Mouse (Mus musculus) heart, embryonic 14.5 days (tissue): ENCODE measurements around the gene Aaed1. TPM values are rescaled to one million over a fixed set of nuclear protein-coding genes. Genes with fewer than 3 reads are reported as not detected.

Source experiments
- ATAC-seq: fragments of 200-750 bp; cut with Nextera tagmentation; 2 replicates; pipeline ENCODE4 v1.8.0; 2017; ENCODE audit warnings: low read depth, moderate TSS enrichment; ENCODE audit not compliant: insufficient number of reproducible peaks, insufficient read depth, low FRiP score
- H3K27ac ChIP-seq, 2 experiments: fragments of 200-500 bp in 1 of 2; fragments of 300-500 bp in 1 of 2; sonication (generic) in 1 of 2; replicated peaks in 1 of 2; 2 replicates each; pipeline ENCODE4 v1.5.1; 2012 to 2014; ENCODE audit warnings: low read depth in 2 of 2, low read length in 2 of 2, control low read depth in 1 of 2, mild to moderate bottlenecking in 1 of 2, mixed read lengths in 1 of 2; ENCODE audit not compliant: control insufficient read depth in 1 of 2, insufficient read depth in 1 of 2
- H3K27me3 ChIP-seq: fragments of 300-500 bp; sonication (generic); 2 replicates; pipeline ENCODE4 v1.6.1; 2014; ENCODE audit warnings: mild to moderate bottlenecking, low read length, control low read depth; ENCODE audit not compliant: control insufficient read depth, insufficient read depth
- H3K36me3 ChIP-seq: fragments of 300-500 bp; sonication (generic); 2 replicates; pipeline ENCODE4 v1.6.1; 2014; ENCODE audit warnings: mild to moderate bottlenecking, control low read depth, low read length, mixed read lengths; ENCODE audit not compliant: control insufficient read depth, insufficient read depth
- H3K4me1 ChIP-seq, 2 experiments: fragments of 200-500 bp in 1 of 2; fragments of 300-500 bp in 1 of 2; sonication (generic) in 1 of 2; 2 replicates each; pipeline ENCODE4 v1.6.1; 2012 to 2014; ENCODE audit warnings: low read length in 2 of 2, control low read depth in 1 of 2, mixed read lengths in 1 of 2; ENCODE audit not compliant: control insufficient read depth in 2 of 2, insufficient read depth in 2 of 2
- H3K4me2 ChIP-seq: fragments of 300-500 bp; sonication (generic); 2 replicates; pipeline ENCODE4 v1.6.1; 2014; ENCODE audit warnings: mild to moderate bottlenecking, low read length
- H3K4me3 ChIP-seq, 2 experiments: fragments of 200-500 bp in 1 of 2; fragments of 300-500 bp in 1 of 2; sonication (generic) in 1 of 2; 2 replicates each; pipeline ENCODE4 v1.5.1; 2012 to 2014; ENCODE audit warnings: low read length in 2 of 2, mild to moderate bottlenecking in 2 of 2, control low read depth in 1 of 2, low read depth in 1 of 2, moderate library complexity in 1 of 2; ENCODE audit not compliant: control insufficient read depth in 1 of 2, insufficient read depth in 1 of 2
- H3K9ac ChIP-seq: fragments of 300-500 bp; sonication (generic); 2 replicates; pipeline ENCODE4 v1.6.1; 2014; ENCODE audit warnings: mild to moderate bottlenecking, low read length
- H3K9me3 ChIP-seq: fragments of 300-500 bp; sonication (generic); 2 replicates; pipeline ENCODE4 v1.6.1; 2016; ENCODE audit warnings: low read length, control low read depth; ENCODE audit not compliant: control insufficient read depth
- WGBS: fragments of 180-500 bp; shearing (Covaris S2); extraction: QIAGEN DNeasy Blood & Tissue Kit; methylation state at CpG from one replicate; pipeline ENCODE4 v1.1.7; 2014; 5-methylcytosine and 5-hydroxymethylcytosine counted together
- polyA plus RNA-seq: library from polyadenylated mRNA; unstranded; fragments of >200 nt; fragmentation: Nextera tagmentation; extraction: Ambion mirVana; gene quantifications from 2 replicates; pipeline ENCODE4 v1.2.1, GENCODE M21; 2014

Aaed1 gene
- polyA plus RNA-seq, 1 experiment from 2014 or later = 78.3 TPM

- H3K27ac ChIP-seq = peak overlapping the region in 1 of 2 experiments; percentile 56; a peak in 3 of 4 replicates
- no peak overlapping the region for H3K4me2 ChIP-seq
- no peak overlapping the region for H3K9ac ChIP-seq
Observed at GRCm38 (mm10) chr13:64237681-64238157, 74.8 kb downstream of the Aaed1 start.

GRCm38 (mm10) chr13:64237000-64237680 is 75.4 kb downstream of the Aaed1 start:
- Histone ChIP-seq H3K9me3 (no peaks in the 10 kb centered on the region), H3K9ac (no peak overlapping the region), H3K27me3 (no peaks in the 10 kb centered on the region), H3K4me1 (peaks cover 18 to 37% of the 10 kb centered on the region in 2 experiments), H3K4me3 (no peak overlapping the region), H3K4me2 (no peak overlapping the region), H3K36me3 (no peaks in the 10 kb centered on the region), H3K27ac (peak overlapping the region; percentile 15 to 56)
- ATAC-seq = no peak
- 21% methylated on average over 4 of the region's 4 CpGs for WGBS

More at GRCm38 (mm10) chr13:64237681-64238157, 74.8 kb downstream of the Aaed1 start:
- no peaks in the 10 kb centered on the region for H3K27me3 ChIP-seq
- no peak for ATAC-seq
- H3K4me3 ChIP-seq = no peak overlapping the region
- H3K9me3 ChIP-seq = no peaks in the 10 kb centered on the region
- peaks cover 18 to 37% of the 10 kb centered on the region in 2 experiments for H3K4me1 ChIP-seq
- peaks cover 4% of the 10 kb centered on the region for H3K36me3 ChIP-seq

GRCm38 (mm10) chr13:64235777-64236176 is 76.7 kb downstream of the Aaed1 start:
- Histone ChIP-seq H3K9me3 (no peaks in the 10 kb centered on the region), H3K27ac (0 out of 4 replicates have a peak overlapping the region, but pooled peaks of 1 of the 2 experiments have one; percentile 19), H3K4me2 (no peak overlapping the region), H3K9ac (no peak overlapping the region), H3K27me3 (no peaks in the 10 kb centered on the region), H3K4me1 (peaks cover 18 to 34% of the 10 kb centered on the region in 2 experiments), H3K36me3 (no peaks in the 10 kb centered on the region), H3K4me3 (no peak overlapping the region)
- 68% methylated on average over 3 of the region's 3 CpGs for WGBS
- no peak for ATAC-seq

- Histone ChIP-seq H3K4me1 (peaks cover 12 to 29% of the 10 kb centered on the region in 2 experiments), H3K4me3 (no peak overlapping the region), H3K4me2 (no peak overlapping the region), H3K9ac (no peak overlapping the region), H3K27ac (0 out of 4 replicates have a peak overlapping the region, but pooled peaks of 1 of the 2 experiments have one; percentile 10), H3K27me3 (no peaks in the 10 kb centered on the region), H3K36me3 (no peaks in the 10 kb centered on the region), H3K9me3 (no peaks in the 10 kb centered on the region)
- no peak for ATAC-seq
- WGBS = 41% methylated on average over 4 of the region's 4 CpGs
Observed at GRCm38 (mm10) chr13:64235062-64235715, 77.3 kb downstream of the Aaed1 start.

- Histone ChIP-seq H3K9me3 (no peaks in the 10 kb centered on the region), H3K36me3 (no peaks in the 10 kb centered on the region), H3K27ac (no peak overlapping the region), H3K27me3 (no peaks in the 10 kb centered on the region), H3K4me3 (no peak overlapping the region), H3K4me1 (peaks cover 12 to 29% of the 10 kb centered on the region in 2 experiments), H3K9ac (no peak overlapping the region), H3K4me2 (no peak overlapping the region)
- 66% methylated on average over 4 of the region's 4 CpGs for WGBS
- no peak for ATAC-seq
Observed at GRCm38 (mm10) chr13:64233139-64233538, 79.4 kb downstream of the Aaed1 start.

- Histone ChIP-seq H3K36me3 (peaks cover 5% of the 10 kb centered on the region; the same call in 1 of the 2 replicates), H3K27ac (no peak overlapping the region), H3K4me2 (no peak overlapping the region), H3K4me1 (peaks cover 0 to 3% of the 10 kb centered on the region in 2 experiments; a peak in 1 of 4 replicates), H3K27me3 (no peaks in the 10 kb centered on the region), H3K9ac (no peak overlapping the region), H3K9me3 (no peaks in the 10 kb centered on the region), H3K4me3 (no peak overlapping the region)
- no peak for ATAC-seq
- 88% methylated on average over 4 of the region's 4 CpGs for WGBS
Observed at GRCm38 (mm10) chr13:64226725-64227124, 85.8 kb downstream of the Aaed1 start.

- whole genome bisulfite sequencing = 57% methylated on average over 3 of the region's 3 CpGs
Observed at GRCm38 (mm10) chr13:64225738-64226137, 86.8 kb downstream of the Aaed1 start.

More at GRCm38 (mm10) chr13:64225738-64226137, 86.8 kb downstream of the Aaed1 start:
- Histone ChIP-seq H3K4me3 (no peak overlapping the region), H3K4me2 (no peak overlapping the region), H3K27ac (no peak overlapping the region), H3K36me3 (peaks cover 5% of the 10 kb centered on the region; the same call in 1 of the 2 replicates), H3K9ac (no peak overlapping the region), H3K4me1 (peaks cover 0 to 3% of the 10 kb centered on the region in 2 experiments; a peak in 1 of 4 replicates), H3K27me3 (no peaks in the 10 kb centered on the region), H3K9me3 (no peaks in the 10 kb centered on the region)
- ATAC-seq = no peak
